Mouse (Mus musculus): ENCODE measurements at regions not wholly inside any gene's neighbourhood (a gene's known extent, or its start where the extent isn't known, plus 50 kb on each side); places are given as distances from the start of the nearest gene placed in this dataset.

DNA sequence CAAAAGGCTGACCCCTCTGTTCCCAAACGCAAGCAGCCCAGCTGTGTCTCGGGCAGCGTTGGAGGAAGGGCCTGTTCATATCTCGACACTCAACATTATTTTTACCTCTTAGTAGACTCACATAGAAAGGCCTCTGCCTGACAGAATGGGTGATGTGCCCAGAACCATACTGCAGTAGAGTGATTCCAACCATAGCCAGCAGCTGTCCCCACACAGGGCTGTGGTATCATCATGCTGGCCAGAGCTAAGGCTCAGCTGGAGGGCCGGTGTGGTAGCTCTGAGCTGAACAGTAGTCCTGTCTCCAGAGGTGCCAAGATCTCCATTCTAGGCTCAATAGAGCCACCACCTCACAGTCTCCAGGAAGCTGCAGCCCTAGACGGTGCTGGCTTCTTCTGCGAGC, 437.3 kb downstream of the Matn1 start:
- no peak for DNase-seq

- DNase-seq, result no peak
These were observed 439.7 kb downstream of the Matn1 start for GRCm38 (mm10) chr4:131383862-131384261.

DNA sequence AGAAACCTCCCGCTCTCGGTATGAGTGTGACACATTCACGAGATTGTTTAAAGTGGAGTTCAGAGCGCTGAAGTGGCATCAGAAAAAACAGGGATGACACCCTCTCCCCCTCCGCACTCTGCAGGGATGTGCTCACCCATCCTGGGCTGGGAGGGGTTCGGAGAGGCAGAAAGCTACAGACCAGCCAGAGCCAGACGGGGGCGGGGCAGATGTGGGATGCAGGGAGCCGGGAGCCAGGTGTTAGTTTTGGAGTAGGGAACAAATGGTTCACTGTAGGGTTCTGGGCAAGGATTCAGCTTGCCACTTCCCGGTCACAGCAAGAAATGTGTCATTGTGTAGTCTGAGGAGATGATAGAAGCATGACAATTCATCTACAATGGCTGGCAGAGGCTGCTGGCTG, 442.8 kb downstream of the Matn1 start:
- DNase-seq, result no peak

DNA sequence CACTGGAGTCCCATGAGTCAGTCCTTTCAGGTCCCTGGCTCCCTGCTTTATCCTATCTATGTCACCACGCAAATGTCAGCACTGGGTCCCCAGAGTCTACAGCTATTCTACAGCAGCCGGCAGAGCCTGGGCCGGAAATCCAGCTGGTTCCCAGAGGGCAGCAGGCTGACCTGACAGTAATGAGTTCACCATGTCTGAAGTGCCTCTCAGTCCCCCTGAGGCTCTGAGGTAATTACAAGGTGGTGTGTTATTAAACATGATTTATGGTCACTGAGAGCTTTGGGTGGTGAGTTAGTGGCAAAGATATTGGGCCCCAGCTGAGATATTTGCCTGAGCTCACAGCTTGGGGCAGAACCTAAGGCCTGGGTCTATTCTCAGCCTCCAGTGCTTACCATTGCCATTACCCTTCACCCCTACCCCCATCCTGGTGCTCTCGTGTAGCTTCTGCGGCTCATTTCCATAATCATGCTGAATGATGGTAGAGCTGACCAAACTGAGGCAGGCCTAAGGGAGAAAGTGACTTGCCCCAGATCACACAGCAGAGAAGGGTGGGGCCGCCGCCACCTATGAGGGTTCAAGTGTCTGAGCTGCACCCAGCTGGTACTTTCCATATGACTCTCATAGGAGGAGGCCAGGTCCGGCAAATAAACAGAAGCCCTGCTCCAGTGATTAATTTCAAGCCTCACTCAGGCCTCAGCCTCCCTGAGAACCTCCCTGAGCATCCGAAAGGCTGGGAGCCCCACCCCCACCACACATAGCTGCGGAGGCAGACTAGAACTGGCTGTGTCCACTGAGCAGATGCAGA, 446.8 kb downstream of the Ptpru start:
- no peak for DNase-seq

- no peak for DNase-seq
These were observed 446.2 kb downstream of the Ptpru start for GRCm38 (mm10) chr4:131391924-131392297.

GRCm38 (mm10) chr4:131392478-131392877, 445.6 kb downstream of the Ptpru start:
- no peak for DNase-seq

DNA sequence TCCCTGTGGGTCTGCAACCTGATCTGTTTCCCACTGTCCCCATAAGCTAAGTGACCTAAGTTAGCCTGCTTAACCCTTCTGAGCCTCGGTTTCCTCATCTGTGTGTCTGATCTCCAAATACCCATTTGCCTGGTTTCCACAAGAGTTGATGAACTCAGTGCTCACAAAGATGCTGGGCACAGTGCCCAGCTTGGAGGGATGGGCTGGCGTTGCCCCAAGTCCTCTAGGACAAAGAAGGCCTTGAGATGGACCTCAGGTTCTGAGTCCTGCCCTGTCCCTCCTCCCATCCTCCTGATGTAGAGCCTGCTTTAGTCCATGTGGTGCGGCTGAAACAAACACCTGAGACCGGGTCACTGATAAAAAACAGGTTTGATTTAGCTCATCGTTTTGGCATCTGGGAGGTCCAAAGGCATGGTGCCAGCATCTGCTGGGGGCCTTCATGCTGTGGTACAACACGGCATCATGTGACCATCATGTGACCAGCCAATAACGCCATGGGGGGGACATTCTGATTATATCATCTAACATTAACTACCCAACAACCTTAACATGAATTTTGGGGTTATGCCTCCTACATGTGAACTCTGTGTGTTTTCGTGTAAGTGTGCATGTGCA, 441.8 kb downstream of the Ptpru start:
- no peak for DNase-seq

- no peak for DNase-seq
These were observed 440.9 kb downstream of the Ptpru start for GRCm38 (mm10) chr4:131397161-131397560.

GRCm38 (mm10) chr4:131400756-131401155, 437.3 kb downstream of the Ptpru start:
- DNase-seq, result peak; percentile 40

- no peak for DNase-seq
These were observed 436.8 kb downstream of the Ptpru start for GRCm38 (mm10) chr4:131401255-131401654.

DNA sequence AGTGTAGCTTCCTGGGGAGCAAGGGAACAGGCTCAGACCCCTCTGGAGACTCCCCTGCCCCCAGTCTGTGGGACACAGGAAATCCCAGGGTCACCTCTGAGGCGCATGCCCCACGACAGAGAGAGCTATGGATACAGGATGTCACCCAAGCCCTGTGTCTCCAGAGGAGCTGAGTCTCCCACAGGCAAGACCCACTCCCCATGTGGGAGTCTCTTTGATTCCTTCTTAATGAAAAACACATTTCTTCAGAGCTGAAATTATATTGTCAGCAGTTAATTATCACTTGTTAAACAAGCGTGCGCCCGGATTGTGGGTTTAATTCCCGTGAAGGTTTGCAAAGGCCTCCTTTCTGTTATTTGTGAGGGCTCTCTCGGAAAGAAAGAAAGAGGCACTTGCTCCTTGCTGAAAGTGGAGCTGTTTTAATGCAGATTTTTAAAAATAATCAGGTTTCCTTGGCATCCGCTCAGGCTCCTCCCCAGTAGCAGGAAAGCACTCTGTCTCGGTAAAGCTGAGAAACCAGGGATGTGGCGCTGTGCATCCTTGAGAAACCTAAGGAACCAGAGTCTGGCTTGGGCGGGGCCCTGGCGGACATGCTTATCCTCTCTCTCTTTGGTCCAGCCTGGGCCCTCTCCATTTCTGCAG, 432.6 kb downstream of the Ptpru start:
- DNase-seq, result no peak

- DNase-seq, result no peak
These were observed 430.6 kb downstream of the Ptpru start for GRCm38 (mm10) chr4:131407464-131407863.

- DNase-seq, result no peak
These were observed 429.4 kb downstream of the Ptpru start for GRCm38 (mm10) chr4:131408644-131409043.

DNA sequence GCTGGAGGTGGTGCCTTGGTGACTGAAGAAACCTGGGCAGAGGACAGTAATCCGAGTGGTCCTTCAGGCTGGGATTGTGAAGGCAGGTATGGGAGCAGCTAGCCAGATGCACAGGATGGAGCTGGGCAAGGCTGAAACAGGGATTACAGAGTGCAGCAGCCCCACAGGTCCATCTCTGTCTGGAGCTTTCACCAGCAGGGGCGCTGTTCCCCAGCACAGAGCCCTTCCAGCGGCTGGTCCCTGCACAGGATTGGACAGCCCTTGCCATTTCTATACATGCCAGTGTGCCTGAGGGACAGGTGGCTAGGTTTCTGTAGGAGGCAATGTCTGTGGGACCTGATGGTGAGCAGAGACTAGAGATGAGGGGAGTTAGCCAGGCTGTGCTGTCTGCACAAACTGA, 428.3 kb downstream of the Ptpru start:
- DNase-seq, result peak; percentile 69

GRCm38 (mm10) chr4:131411936-131412335, 426.2 kb downstream of the Ptpru start:
- DNase-seq, result no peak

- DNase-seq, result no peak
These were observed 424.7 kb downstream of the Ptpru start for GRCm38 (mm10) chr4:131413380-131413779.

GRCm38 (mm10) chr4:131415453-131415852, 422.6 kb downstream of the Ptpru start:
- DNase-seq, result no peak

DNA sequence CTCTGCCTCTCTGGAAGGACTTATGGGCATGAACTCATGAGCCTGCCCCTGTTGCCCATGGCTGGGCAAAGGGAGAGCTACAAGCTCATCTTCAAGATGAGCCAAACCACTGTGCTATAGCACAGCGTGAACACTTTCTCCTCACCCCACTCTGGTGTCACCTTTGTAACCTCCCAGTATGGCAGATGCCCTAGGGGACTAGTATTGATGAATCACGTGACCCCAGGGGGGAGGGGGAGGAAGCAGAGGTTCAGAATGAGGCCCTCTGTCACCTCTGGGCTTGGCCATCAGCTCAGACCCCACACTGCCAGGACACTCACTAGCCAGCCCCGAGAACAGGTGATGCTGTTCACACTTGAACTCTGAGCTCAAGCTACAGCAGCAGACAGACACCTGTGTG, 421.9 kb downstream of the Ptpru start:
- DNase-seq, result no peak

DNA sequence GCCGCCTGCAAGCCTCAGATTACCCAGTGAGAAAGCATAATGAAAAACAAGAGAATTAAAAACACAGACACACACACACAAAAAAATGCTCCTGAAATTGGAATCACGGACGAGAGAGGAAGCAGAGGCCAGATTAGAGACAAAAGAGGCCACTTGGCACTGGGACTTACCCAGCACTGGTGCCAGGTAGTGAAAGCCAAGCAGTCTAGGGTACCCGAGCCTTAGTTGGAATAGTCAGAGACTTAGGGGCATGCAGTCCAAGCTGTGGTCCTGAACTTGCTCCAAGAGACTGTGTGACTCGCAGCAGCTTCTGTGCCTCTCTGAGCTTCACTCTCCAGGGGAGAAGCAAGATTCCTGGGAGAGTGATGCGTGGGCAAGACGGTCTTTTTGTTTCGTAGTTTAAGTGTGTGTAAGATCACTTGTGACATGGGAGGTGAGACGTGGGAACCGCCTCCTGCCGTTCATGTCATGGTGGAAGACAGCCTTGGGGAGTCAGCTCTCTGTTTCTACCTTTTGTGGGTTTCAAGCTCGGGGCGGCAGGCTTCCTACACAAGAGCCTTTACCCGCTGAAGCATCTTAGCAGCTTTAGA, 420.8 kb downstream of the Ptpru start:
- no peak for DNase-seq

- DNase-seq, result no peak
These were observed 412.8 kb downstream of the Ptpru start for GRCm38 (mm10) chr4:131425311-131425710.

DNA sequence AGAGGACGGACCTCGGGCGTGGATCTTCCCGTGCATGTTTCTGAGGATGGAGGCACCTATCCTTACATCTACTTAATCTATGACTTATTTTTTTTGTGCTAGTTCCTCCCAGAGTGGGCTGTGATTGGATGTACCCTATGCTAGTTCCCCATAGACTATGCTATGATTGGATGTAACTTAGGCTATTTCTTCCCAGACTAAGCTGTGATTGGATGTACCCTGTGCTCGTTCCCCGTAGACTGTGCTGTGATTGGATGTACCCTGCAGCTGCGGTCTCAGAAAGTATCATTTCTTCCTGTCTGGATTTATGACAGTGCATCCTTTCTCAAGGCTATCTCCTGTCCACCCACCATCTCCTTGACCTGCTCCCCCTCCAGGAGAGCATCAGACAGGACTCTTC, 410.2 kb downstream of the Ptpru start:
- no peak for DNase-seq

GRCm38 (mm10) chr4:131429356-131429755, 408.7 kb downstream of the Ptpru start:
- no peak for DNase-seq

GRCm38 (mm10) chr4:131430420-131430819, 407.7 kb downstream of the Ptpru start:
- no peak for DNase-seq

DNA sequence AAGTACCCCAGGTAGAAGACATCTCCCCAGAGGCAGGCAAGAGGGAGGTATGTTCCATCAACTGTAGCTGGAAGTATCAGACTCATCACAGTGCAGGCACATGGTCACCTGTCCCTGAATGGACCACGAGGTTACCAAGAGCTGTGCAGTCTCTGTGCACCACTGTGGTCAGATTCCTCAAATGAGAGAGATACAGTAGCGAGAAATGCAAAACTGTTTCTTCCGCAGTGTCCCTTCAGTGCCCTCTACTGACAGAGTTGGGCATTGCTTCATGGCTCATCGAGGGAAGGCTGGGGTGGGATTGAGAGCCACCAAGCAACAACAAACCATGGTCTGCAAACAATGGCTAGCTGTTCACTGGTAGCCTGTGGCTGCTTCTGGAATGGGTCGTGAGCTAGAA, 406.9 kb downstream of the Ptpru start:
- peak; percentile 62 for DNase-seq

Measured in thymus, postnatal 4 days (tissue).